Mouse (Mus musculus) brain, embryonic 18.5 days (tissue): Measurements from ENCODE around the gene H6pd.

Experiments
- DNase-seq: peaks from one replicate; pipeline ENCODE4 v3.0.0-alpha.2; 2012; ENCODE audit warnings: low read depth, low spot score

Gene H6pd

GRCm38 (mm10) chr4:149975730-149976254 lies 33.0 kb downstream of the H6pd start:
- DNase-seq: no peak

GRCm38 (mm10) chr4:149975291-149975690 lies 33.5 kb downstream of the H6pd start:
- DNase-seq: no peak

GRCm38 (mm10) chr4:149971393-149971792 lies 37.4 kb downstream of the H6pd start:
- DNase-seq: no peak

GRCm38 (mm10) chr4:149968526-149968925 lies 40.3 kb downstream of the H6pd start:
- no peak for DNase-seq

- no peak for DNase-seq
Measured at GRCm38 (mm10) chr4:149966963-149967362, 41.9 kb downstream of the H6pd start.

GRCm38 (mm10) chr4:149966252-149966651 lies 42.6 kb downstream of the H6pd start:
- no peak for DNase-seq

- DNase-seq: no peak
Measured at GRCm38 (mm10) chr4:149965672-149966071, 43.2 kb downstream of the H6pd start.

GRCm38 (mm10) chr4:149965242-149965641 lies 43.6 kb downstream of the H6pd start:
- DNase-seq: no peak

- DNase-seq: no peak
Measured at GRCm38 (mm10) chr4:149964770-149965169, 44.1 kb downstream of the H6pd start.

- DNase-seq: no peak
Measured at GRCm38 (mm10) chr4:149964285-149964684, 44.5 kb downstream of the H6pd start.

- no peak for DNase-seq
Measured at GRCm38 (mm10) chr4:149960391-149960790, 48.4 kb downstream of the H6pd start.

- no peak for DNase-seq
Measured at GRCm38 (mm10) chr4:149959816-149960215, 49.0 kb downstream of the H6pd start.

GRCm38 (mm10) chr4:149958566-149958965 lies 50.3 kb downstream of the H6pd start:
- DNase-seq: peak; percentile 52

- no peak for DNase-seq
Measured at GRCm38 (mm10) chr4:149956048-149956447, 52.8 kb downstream of the H6pd start.

GRCm38 (mm10) chr4:149955631-149956030 lies 53.2 kb downstream of the H6pd start:
- no peak for DNase-seq

- DNase-seq: peak; percentile 74
Measured at GRCm38 (mm10) chr4:149954893-149955439, 53.9 kb downstream of the H6pd start, which contains the start of gene Spsb1. Gene Spsb1 (minus strand): TSS chr4:149955043.

GRCm38 (mm10) chr4:149953621-149954481 lies 55.0 kb downstream of the H6pd start:
- DNase-seq: no peak

GRCm38 (mm10) chr4:149952201-149952600 lies 56.6 kb downstream of the H6pd start:
- DNase-seq: no peak

GRCm38 (mm10) chr4:149951201-149951600 lies 57.6 kb downstream of the H6pd start:
- DNase-seq: no peak

GRCm38 (mm10) chr4:149949691-149950090 lies 59.1 kb downstream of the H6pd start:
- no peak for DNase-seq

GRCm38 (mm10) chr4:149948119-149948518 lies 60.7 kb downstream of the H6pd start:
- no peak for DNase-seq

GRCm38 (mm10) chr4:149947396-149947795 lies 61.4 kb downstream of the H6pd start:
- DNase-seq: no peak

GRCm38 (mm10) chr4:149945194-149945593 lies 63.6 kb downstream of the H6pd start:
- DNase-seq: no peak
